Mouse (Mus musculus) thymus, postnatal 36 days (tissue): ENCODE results near the gene Slc6a9.

Experiments used
- DNase-seq, 2 experiments: peaks; one replicate each; pipeline ENCODE4 v3.0.0; 2022; ENCODE audit warnings: mixed read lengths in 2 of 2

The Slc6a9 gene

GRCm38 (mm10) chr4:117841566-117841965 lies 7.3 kb downstream of the Slc6a9 start:
- DNase-seq: no peak

DNA sequence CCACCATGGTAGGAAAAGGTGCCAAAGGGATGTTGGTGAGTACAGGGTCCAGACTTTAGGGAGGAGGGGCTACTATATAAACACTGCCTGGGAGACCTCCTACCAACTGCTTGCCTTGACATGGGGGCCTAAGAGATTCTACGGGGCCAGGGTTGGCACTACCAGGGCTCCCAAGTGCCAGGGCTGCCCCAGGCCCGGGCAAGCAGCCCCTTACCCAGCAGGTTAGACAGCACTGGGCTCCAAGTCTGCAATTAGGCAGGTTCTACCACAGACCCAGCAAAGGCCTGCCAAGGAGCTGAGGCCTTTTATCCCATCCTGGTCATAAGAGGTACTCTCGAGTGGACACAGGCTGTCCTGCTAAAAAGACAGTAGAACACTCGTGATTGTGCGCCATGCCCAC lies 8.8 kb downstream of the Slc6a9 start:
- DNase-seq: no peak

DNA sequence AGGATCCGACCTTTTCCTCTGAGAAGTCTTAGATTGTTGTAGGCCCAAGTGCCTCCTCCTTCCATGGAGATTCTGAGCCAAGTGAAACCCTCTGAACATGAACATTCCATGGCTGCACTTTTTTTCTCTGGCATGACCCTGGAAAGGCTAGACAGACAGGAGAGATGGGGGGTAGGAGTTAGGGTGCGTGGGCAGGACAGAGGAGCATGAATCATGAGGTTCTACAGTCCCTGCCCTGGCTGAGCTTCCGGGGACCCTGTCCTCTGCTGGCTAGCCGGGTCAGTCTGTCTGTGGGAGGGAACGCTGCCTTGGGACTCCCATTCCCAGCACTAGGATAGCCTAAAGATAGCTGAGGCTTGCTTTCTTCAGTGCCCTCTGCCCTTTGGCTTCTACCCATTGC lies 10.2 kb downstream of the Slc6a9 start:
- no peak for DNase-seq

DNA sequence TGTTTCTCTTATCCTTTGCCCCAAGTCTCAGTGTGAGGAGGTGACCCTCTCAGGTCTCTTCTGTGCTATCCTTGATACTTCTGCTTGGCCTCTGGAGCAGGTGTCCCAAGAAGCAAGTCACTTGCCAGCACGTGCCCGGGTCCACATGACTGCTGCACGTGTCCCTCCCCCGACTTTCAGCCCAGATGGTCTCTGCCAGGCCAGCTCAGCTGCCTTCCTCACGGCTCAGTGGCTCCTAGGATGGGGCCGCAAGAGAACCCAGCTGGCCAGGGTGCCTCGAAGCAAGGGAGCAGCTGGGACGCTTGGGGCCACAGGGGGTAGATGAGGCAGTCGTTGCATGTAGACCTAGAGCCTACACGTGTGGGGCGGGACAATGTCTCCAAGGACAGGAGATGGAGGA lies 11.0 kb downstream of the Slc6a9 start:
- no peak for DNase-seq

GRCm38 (mm10) chr4:117846261-117846660 lies 12.0 kb downstream of the Slc6a9 start:
- no peak for DNase-seq

DNA sequence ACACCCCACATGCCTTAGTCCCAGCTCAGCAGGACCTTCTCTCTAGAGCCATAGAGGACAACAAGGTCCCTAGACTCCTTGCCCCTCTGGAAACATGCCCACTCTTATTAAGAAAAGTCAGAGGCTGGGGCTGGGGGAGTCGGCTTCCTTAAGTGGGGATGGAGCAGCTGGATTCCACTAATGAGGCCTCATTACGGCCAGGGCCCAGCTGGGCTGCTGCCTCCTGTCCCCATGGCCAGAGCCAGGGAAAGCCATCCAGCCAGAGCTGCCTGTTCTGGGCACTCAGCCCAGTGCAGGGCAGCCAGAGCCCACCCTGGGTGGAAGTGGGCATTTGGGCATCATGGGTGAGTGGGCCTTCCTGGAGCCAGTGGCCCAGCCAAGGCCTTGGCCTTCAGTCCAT lies 12.7 kb downstream of the Slc6a9 start:
- DNase-seq: no peak

GRCm38 (mm10) chr4:117849063-117849462 lies 14.8 kb downstream of the Slc6a9 start:
- no peak for DNase-seq

GRCm38 (mm10) chr4:117849506-117849905 lies 15.2 kb downstream of the Slc6a9 start:
- DNase-seq: no peak

- no peak for DNase-seq
Measured at GRCm38 (mm10) chr4:117850176-117850575, 15.9 kb downstream of the Slc6a9 start.

- no peak for DNase-seq
Measured at GRCm38 (mm10) chr4:117850871-117851270, 16.6 kb downstream of the Slc6a9 start.

DNA sequence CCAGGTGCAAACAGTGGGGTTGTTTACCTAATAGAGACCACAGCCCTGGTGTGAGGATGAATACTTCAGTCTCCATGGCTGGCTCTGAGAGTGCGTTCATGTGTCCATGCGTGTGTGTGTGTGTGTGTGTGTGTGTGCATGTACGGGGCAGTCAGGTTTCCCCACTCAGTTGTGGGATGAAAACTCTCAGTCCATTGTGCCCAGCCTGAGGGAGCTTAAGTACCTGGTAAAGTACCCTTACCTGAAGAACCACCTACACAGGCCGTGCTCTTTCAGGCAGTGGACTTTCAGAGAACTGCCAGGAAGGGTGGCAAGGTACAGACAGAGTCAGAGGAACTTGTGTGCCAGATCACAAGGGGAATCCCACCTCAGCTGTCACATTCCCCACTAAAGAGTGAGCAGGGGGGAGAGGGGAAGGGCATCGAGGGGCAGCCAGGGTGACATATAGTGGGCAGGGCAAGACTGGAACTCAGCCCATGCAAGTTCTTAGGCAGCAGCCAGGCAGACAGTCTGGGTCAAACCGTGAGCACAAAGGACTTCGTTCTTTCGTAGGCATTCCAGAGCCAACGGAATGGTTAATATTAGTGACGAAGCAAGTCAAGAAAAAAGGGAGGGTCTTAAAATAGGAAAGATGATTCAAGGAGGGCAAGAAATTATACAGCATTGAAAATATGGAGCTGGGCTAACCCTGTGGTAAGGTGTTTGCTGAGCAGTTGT lies 18.0 kb downstream of the Slc6a9 start:
- DNase-seq: no peak

DNA sequence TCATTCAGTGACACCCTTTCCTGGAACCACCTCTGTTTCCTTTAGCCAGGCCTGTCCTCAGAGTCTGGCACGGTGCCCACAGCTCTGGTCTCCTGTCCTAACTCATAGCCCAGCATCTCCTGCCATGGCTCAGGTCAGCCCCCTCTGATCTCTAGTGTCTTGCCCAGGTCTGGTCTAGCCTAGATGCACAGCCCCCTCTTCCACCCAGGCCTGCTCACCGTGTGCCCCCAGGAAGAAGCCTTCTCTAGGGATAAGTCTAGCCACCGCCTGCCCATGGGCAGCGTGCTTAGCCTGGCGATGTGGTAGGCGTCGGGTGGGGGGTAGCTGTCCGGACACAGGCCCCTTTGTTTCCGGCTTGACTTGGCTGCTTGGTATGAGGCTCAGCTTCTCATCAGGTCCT lies 20.8 kb downstream of the Slc6a9 start:
- no peak for DNase-seq

DNA sequence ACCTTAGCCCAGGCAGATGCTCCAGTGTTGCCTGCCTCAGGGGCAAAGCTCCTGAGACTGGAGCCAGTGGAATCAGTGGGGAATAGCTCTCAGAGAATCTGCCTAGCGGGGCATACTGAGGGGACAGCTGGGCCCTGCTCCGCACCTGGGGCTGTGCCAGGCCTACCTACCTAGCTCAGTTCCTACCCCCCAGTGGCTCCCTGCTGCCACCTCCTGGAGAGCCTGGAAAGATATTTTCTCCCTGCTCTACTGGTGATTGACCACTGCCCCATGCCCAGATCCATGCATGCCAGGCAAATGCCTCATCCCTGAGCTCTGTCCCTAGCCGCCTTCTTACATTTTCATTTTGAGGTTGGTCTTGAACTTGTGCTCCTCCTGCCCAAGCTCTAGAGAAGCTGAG lies 24.5 kb downstream of the Slc6a9 start:
- DNase-seq: peak; percentile 55 to 58

GRCm38 (mm10) chr4:117860570-117860969 lies 26.3 kb downstream of the Slc6a9 start:
- no peak for DNase-seq

- DNase-seq: no peak
Measured at GRCm38 (mm10) chr4:117862823-117863222, 28.5 kb downstream of the Slc6a9 start.

GRCm38 (mm10) chr4:117866083-117866482 lies 31.8 kb downstream of the Slc6a9 start:
- no peak for DNase-seq

- DNase-seq: no peak
Measured at GRCm38 (mm10) chr4:117867000-117867399, 32.7 kb downstream of the Slc6a9 start.

DNA sequence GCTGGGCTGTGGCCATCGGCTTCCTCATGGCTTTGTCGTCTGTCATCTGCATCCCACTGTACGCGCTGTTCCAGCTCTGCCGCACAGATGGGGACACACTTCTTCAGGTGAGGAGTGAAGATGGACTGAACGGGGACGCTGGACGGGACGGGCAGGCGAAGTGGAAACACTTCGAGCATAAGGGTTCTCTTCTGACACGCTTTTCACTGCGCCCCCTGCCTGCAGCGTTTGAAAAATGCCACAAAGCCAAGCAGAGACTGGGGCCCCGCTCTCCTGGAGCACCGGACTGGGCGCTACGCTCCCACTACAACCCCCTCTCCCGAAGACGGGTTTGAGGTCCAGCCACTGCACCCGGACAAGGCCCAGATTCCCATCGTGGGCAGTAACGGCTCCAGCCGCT lies 33.5 kb downstream of the Slc6a9 start:
- peak; percentile 52 to 57 for DNase-seq

DNA sequence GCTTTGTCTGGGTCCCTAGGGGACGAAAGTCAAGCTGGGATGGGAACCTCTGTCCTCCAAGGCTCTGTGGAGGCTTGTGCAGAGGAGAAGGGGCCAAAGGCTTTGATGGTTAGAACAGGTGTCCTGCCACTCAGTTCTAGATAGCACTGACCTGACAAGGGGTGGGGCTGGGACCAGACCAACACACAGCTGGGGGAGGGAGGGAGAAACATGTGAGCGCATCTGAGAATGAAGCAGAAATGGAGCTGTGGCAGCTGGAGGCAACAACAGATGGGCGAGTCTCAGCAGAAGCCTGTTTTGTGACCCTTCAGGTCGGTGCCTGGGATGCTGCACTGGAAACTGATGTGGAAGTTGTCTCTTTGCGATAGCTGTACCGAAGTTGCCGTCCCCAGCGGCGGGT lies 35.0 kb downstream of the Slc6a9 start:
- no peak for DNase-seq

- DNase-seq: no peak
Measured at GRCm38 (mm10) chr4:117870437-117870836, 36.1 kb downstream of the Slc6a9 start.

- DNase-seq: no peak
Measured at GRCm38 (mm10) chr4:117871787-117872186, 37.5 kb downstream of the Slc6a9 start.

GRCm38 (mm10) chr4:117872471-117872886 lies 38.2 kb downstream of the Slc6a9 start, which contains the start of gene Ccdc24:
Gene Ccdc24 (minus strand): TSS chr4:117872557.
- DNase-seq: no peak

- no peak for DNase-seq
Measured at GRCm38 (mm10) chr4:117873615-117874014, 39.3 kb downstream of the Slc6a9 start.

DNA sequence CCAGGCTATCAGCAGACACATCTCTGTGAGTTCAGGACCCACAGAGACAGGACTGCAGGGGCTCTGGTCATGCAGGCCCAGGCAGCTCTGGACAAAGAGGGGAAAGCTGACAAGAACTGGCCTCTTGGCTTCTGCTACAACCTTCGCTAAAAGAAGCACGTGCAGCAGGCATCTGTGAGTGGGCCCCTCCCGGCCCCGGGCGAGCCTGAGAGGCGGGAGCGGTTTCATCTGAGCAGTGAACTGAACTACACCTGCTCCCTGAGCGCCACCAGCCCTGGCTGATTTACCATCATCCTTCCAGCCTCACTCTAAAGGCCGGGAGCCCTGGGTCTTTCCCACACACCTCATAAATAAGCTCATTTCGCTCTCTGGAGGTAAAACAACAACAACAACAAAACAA lies 44.0 kb downstream of the Slc6a9 start:
- peak; percentile 71 to 75 for DNase-seq

DNA sequence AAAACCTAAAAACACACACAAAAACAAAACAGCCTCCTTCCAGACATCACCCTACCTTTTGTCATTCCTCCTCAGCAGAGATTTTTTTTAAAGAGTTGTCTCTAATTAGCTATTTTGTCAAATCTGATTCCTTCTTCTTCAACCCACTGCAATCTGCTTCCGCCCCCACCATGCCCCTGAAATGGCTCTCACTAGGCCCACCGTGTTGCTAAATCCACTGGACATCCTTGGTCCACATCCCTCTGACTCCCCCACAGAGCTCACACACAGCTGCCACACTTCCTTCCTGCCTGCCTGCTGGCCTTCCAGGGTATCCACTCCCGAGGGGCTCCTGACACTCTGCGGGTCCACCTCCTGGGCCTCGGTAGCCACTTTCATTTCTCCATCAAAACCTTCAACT lies 44.4 kb downstream of the Slc6a9 start:
- no peak for DNase-seq
